Mouse (Mus musculus): ENCODE measurements at regions not wholly inside any gene's neighbourhood (a gene's known extent, or its start where the extent isn't known, plus 50 kb on each side); places are given as distances from the start of the nearest gene placed in this dataset.

DNA sequence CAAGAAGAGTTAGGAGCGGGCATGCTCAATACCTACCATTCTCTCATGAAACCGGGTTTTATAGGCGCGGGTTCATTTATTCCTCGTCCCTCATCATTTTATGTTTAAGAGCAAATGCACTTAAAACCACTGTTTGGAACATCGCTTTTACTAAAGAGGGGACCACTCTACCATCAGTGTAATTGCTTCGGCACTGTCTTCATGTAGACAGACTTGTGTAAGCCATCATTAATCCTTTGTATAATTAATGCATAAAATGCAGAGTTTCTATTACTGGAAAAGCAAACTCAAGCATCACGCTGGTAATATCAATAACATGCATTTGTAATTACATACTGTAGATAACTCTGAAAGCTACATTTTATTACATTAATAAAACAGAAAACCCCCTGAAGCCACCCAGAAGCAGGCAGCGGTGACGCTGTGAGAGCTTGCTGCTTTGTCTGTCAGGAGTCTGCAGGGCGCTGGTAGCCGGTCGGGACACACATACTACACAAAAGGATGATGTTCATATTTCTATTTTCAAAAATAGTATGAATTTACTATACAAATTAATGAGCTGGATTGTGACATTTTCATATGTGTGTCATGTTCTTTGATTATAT, 99.2 kb downstream of the Zfp281 start:
- DNase-seq = no peak

DNA sequence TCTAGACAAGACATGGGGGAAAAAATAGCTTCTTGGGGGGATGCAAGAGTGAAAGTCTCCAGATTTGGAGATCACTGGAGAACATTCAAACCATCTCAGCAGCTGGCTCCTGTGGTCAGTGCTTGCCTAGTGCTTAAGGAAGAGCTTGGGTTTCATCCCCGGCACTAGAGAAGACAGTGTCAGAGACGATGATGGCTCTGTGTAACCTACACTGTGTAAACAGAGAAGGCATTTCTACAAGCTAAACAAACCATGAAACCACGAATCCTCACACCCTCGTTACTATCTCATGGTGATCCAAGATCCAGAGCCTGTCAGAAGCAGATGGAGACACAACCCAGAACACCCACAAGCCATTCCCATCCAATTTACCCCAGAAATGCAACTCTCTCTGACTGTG, 100.5 kb downstream of the Zfp281 start:
- DNase-seq = no peak

DNA sequence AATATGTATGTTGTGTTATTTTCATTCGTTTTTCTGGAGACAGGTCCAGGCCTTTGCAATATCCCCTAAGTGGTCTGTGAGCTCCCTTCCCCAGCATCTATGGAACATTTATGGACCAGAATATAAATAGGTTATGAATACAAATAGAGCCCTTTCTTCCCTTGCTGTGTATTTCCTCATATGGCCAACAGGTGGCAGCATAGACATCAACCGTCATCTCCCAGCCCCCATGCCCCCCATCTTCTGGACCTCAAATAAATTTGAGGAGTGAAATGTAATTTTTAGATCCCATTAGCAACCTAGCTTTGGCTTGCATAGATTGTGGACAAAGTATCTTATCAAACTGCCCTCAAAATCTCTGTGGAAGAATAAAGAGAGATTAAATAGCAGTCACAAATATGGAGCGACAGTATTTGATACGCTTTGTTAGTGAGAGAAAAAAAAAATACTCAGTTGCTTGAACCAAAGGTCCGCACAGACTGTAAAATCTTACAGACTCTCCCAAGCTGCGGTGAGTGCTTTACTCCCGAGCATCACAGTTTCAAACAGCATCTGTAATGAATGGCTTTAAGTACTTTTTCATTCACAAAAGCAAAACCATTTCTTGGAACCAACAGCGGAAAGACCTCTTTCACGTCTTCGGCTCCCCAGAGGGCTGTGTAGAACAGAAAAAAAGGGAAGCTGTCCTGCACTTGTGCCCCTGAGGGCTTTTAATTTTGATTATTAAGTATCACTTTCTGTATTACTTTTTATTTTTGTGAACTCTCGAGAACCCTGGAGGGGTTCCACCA, 101.6 kb downstream of the Zfp281 start:
- DNase-seq = peak; percentile 32

- no peak for DNase-seq
These were observed 103.3 kb downstream of the Zfp281 start for GRCm38 (mm10) chr1:136727868-136728631.

DNA sequence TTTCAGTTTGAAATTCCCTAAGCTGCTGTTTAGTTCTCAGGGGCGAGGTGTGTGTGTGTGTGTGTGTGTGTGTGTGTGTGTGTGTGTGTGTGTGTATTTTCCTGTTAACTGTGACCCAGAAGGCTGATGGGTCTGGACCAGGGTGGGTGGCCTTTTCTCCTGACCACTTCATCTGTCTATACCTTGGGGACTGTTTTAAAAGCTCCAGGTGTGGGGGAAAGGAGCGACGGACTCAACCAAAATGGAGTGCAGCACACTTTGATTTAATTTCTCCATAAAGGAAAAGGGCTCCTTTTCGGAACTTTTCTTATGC, 103.9 kb downstream of the Zfp281 start:
- DNase-seq = no peak

GRCm38 (mm10) chr1:136730638-136731037, 105.9 kb downstream of the Zfp281 start:
- no peak for DNase-seq

DNA sequence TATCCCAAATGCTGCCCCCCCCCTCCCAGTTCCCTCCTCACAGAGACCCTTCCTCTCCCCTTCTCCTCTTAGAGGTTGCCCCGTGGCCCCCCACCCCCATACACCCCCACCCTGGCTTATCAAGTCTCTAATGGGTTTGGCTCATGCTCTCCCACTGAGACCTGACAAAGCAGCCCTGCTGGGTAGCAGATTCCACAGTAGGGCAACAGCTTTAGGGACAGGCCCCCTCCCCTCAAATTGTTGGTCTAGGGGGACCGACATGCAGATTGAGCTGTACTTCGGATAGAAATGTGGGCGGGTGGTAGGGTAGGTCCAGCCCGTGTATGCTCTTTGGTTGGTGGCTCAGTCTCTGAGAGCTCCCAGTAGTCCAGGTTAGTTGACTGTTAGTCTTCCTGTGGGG, 113.3 kb downstream of the Zfp281 start:
- DNase-seq = no peak

GRCm38 (mm10) chr1:136739486-136739885, 114.8 kb downstream of the Zfp281 start:
- DNase-seq = peak; percentile 58

DNA sequence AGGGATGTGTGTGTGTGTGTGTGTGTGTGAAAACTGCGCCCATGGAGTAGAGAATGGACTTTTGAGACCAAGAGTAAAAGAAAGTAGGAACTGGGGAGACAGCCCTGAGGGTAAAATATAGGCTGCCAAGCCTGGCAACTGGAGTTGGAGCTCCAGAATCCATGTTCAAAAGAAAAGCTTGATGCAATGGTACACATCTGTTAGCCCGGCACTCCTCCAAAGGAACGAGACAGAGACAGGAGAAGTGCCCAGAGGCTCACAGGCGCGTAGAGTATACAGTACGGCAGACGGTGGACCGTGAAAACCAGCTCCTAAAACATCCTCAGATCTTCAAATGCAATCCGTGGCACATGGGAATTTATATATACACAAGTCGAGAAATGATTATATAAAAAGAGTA, 116.4 kb downstream of the Zfp281 start:
- no peak for DNase-seq

DNA sequence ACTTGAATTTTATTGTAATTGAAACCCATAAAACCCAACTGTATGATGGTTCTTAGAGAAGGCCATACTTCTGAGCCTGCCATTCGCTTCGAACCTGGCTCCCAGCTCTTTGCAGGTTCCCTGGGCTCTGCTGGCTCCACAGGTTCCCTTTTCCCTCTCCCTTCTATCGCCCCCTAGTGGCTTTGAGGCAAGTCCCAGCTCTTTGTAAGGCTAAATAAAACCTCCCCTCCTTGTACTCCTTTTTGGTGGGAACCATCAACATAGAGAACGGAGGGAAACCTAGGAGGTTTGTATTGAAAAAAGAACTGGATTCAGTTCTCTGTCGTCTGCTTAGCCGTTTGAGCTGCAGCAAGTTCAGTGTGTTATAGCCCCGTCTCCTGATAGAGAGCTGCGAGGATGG, 124.5 kb downstream of the Zfp281 start:
- peak; percentile 67 for DNase-seq

- no peak for DNase-seq
These were observed 126.9 kb downstream of the Zfp281 start for GRCm38 (mm10) chr1:136751464-136752191.

DNA sequence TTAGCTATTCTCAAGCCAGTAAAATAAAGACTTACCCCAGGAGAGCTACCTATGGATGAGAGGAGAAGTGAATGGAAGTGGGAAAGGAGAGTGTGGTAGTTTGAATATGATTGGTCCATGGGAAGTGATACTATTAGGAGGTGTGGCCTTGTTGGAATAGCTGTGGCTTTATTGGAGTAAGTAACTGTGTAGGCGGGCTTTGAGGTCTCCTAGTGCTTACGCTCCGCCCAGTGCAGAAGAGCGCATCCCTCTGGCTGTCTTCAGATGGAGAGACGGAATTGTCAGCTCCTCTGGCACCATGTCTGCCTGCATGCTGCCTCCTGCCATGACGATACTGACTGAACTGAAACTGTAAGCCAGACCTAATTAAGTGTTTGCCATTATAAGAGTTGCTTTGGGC, 129.6 kb downstream of the Zfp281 start:
- DNase-seq = no peak

DNA sequence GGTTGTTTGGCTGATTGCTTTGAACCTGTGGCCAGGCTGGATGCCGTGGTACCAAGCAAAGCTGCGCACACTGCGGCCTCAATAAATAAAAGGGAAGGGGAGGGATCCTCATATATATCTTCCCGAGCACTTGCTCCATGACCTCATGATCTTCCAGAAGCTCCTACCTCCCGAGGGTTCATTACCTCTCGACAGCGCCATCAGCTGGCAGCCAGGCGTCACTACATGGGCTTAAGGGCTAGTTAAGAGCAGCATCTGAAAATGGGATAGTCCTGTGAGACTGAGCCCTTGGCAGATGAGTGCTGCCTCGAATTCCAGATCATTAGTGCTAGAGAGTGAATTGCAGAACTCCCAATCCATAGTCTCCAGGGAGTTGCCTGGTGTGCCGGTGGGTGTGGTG, 134.0 kb downstream of the Zfp281 start:
- DNase-seq = no peak

DNA sequence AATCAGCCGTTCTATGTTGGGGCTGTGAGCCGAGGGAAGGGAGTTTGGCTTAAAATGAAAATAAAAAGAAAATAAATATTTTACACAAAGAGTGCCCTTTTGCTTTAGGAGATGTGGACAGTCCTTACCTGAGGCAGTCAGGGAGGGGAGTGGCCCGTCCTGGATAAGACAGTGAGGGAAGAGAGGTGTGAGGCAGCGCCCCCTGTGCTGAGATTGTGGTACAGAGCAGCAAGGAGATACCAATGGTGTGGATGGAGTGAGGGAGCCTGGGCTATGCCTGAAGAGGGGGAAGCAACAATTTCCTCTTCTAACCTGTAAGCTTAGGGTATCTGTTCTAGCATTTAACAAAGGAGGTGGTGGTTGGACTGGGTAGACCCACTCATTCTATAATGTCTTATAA, 134.5 kb downstream of the Zfp281 start:
- DNase-seq = no peak

GRCm38 (mm10) chr1:136761467-136761866, 136.8 kb downstream of the Zfp281 start:
- DNase-seq = no peak

DNA sequence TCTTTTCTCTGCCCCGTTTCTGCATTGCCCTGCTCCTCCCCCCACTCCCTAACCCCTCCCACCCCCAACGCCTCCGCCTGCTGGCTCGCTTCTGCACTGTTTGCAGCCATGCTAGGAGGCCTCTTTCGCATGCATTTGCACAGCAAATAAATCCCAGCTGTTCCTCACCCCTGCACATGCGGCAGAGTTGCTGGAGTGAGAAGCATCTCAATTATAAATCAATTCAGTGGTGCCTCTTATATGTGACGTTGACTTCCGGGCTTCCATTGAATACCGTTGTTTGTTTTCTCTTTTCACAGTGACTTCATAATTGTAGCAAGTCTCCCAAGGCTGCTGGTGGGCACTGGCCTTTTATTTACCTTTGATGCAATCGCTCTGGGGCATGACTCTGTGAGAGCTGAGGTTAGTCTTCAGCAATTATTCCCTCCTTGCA, 144.3 kb downstream of the Zfp281 start:
- DNase-seq = peak; percentile 23

GRCm38 (mm10) chr1:136773743-136774142, 149.0 kb downstream of the Zfp281 start:
- DNase-seq = no peak

DNA sequence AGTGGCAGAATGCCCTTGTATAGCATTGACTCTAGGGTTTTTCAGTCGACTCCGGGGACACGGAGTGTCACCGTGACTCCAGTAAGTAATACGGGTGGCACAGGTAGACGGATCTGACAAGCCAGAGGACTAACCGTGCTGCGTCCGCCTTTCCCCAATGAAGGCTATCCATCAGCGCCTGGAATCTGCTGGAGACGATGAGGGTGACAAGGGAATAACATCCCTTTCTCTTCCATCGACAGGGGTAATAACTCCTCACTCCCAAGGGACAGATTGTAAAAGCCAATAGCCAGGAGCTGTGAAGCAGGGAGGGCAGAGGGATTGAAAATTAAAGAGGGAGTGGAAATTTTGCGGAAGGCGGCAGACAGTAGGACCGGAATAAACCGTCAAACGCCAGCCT, 151.5 kb downstream of the Zfp281 start:
- no peak for DNase-seq

DNA sequence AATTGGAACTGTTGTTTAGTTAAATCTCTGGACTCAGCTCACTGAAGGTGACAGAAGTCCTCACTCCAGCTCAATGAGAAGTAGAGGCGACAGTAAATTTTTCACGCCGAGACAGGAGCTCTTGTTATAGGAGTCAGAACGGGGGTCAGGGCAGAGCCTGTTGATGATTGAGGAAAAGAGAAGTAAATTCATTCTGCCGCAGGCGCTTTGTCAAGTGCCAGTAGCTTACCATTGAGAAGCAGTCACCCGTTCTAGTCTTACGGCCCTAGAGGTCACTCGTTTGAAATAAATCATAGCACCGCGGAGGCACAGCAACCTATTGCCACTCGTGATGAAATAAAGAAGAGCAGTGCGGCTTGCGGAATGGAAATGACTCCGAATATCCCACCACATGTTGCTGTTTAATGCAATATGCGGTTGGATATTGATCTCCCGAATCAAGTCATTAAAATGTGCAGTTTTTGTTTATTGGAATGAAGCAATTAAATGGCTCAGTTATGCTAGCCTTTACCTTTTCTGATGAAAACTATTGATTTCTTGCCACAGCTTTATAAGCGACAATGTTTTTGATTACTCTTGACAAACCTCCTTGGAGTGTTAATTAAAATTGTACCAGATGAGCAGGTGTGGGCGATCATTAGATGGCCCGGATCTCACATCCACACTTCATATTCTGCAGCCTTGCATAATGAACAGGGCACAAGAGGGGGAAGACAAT, 152.7 kb downstream of the Zfp281 start:
- DNase-seq = no peak

DNA sequence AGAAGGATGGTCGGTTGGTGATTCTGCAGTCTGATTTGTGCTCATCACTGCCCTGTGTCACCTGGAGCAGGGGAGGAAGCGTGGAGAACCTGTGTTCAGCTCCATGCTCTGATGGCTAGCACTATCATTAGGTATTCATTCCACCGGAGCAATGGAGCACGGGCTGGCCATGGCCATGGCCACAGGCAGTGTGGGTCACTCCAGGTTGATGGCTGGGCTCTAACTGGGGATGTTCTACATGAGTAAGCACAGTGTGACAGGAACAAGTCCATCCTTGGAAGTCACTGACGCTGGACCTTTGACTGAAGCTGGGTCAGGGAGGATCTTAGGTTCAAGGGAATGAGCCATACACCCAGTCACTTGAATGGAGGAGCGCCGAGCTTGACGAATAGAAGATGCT, 154.7 kb downstream of the Zfp281 start:
- no peak for DNase-seq

GRCm38 (mm10) chr1:136781561-136782025, 156.9 kb downstream of the Zfp281 start:
- peak; percentile 20 for DNase-seq

DNA sequence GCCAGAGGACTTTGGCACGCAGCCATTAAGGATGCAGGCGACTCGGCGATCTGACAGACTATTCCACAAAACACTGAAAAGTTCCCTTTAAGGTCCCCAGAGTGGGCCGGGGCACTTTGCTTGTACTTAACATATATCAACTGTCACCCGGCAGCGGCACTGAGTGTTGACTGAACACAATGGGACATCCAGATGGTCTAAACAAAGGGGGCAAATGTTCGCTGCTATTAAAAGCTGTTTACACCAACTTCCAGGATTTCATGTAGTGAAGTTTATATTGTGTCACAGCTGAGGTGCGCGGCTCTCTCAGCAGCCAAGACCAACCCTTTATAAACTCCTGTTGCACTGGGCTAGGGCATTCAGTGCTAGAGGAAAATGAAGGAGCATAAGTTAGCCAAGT, 157.6 kb downstream of the Zfp281 start:
- DNase-seq = peak; percentile 48

DNA sequence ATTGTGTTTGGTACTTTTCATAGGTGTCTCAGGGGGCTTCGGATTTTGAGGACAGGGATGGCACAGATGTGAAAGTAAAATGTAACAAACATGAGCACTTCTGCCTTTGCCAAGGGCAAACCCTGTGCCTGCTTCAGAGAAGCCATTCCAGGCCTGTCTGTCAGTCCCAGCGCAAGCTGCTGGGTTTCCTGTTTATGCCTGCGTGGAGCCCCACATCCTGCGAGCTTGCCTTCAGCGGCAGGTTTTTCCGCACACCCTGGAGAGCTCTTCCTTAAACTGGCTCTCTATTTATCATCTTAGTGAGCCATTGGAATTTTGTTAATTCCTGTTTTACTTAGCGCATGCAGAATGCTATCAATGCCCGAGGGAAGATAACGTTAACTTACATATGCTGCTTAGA, 159.5 kb downstream of the Zfp281 start:
- DNase-seq = peak; percentile 57

All from lung, postnatal 14 days (tissue).